ENCODE assay signal across 9 mouse cellular contexts in genomic region chr11:88528522-88529101, GRCm38 (mm10).
DNase-seq lines count a peak whose midpoint lies in the region; ATAC-seq and TF ChIP-seq lines count a peak whose summit lies in the region.
"Had no signal": no experiment of that assay in that cellular context is flagged by ENCODE, and none has a peak within 500 bp of the region (broad histone marks: within the 10 kb centered on the region; RNA-seq: fewer than 3 reads in every experiment).

No protein-coding gene starts in this region.

- no peaks in the 10 kb centered on the region for H3K9me3 ChIP-seq in forebrain, embryonic 13.5 days (replicated peaks)
- no peaks in the 10 kb centered on the region for H3K9me3 ChIP-seq in hindbrain, embryonic 14.5 days (ENCODE audit: control insufficient read depth, low read length)
- no peaks in the 10 kb centered on the region for H3K9me3 ChIP-seq in liver, postnatal 0 days (ENCODE audit: low read length)
- H3K9me3 ChIP-seq in stomach, postnatal 0 days (ENCODE audit: control insufficient read depth, low read length), result no peaks in the 10 kb centered on the region

- no peak for TF ChIP-seq POLR2A in thymus, adult 2 months (IDR thresholded peaks at IDR 0.05; ENCODE audit: control insufficient read depth, extremely low read depth, insufficient read depth, low read length, poor library complexity)

- no peak overlapping the region for H3K4me2 ChIP-seq in forebrain, embryonic 13.5 days
- no peak overlapping the region for H3K4me2 ChIP-seq in hindbrain, embryonic 14.5 days (replicated peaks)
- no peak overlapping the region for H3K4me2 ChIP-seq in liver, postnatal 0 days (ENCODE audit: low read depth, low read length)
- H3K4me2 ChIP-seq in stomach, postnatal 0 days (replicated peaks; ENCODE audit: low read depth), result no peak overlapping the region

- H3K36me3 ChIP-seq in forebrain, embryonic 13.5 days (ENCODE audit: poor library complexity, severe bottlenecking), result no peaks in the 10 kb centered on the region
- H3K36me3 ChIP-seq in hindbrain, embryonic 14.5 days (replicated peaks; ENCODE audit: control insufficient read depth, insufficient read depth), result no peaks in the 10 kb centered on the region
- no peaks in the 10 kb centered on the region for H3K36me3 ChIP-seq in liver, postnatal 0 days (replicated peaks; ENCODE audit: insufficient read depth, low read length)
- no peaks in the 10 kb centered on the region for H3K36me3 ChIP-seq in stomach, postnatal 0 days (ENCODE audit: control insufficient read depth, insufficient read depth, low read length)
- H3K36me3 ChIP-seq in thymus, adult 2 months (ENCODE audit: control insufficient read depth, insufficient read depth, low read length), result no peaks in the 10 kb centered on the region

- CTCF ChIA-PET in Patski (lab: Charles Lee), result interaction anchor here (1.0 to 2.1 kb wide), 4 partner anchors 13 to 123 kb away, joined by 3 to 4 read pairs (median 3); no protein-coding TSS in a partner anchor

- H3K27me3 ChIP-seq in Patski, result no peaks in the 10 kb centered on the region
- H3K27me3 ChIP-seq in forebrain, embryonic 13.5 days, result no peaks in the 10 kb centered on the region
- H3K27me3 ChIP-seq in hindbrain, embryonic 14.5 days (ENCODE audit: control insufficient read depth, insufficient read depth, low read length), result no peaks in the 10 kb centered on the region
- no peaks in the 10 kb centered on the region for H3K27me3 ChIP-seq in liver, postnatal 0 days (ENCODE audit: insufficient read depth, low read length)
- H3K27me3 ChIP-seq in stomach, postnatal 0 days (ENCODE audit: control insufficient read depth, insufficient read depth, low read length), result no peaks in the 10 kb centered on the region
- H3K27me3 ChIP-seq in thymus, adult 2 months (ENCODE audit: control insufficient read depth, insufficient read depth, low read length), result no peaks in the 10 kb centered on the region

- TF ChIP-seq CTCF in Patski (IDR thresholded peaks at IDR 0.05), result no peak
- TF ChIP-seq CTCF in liver, postnatal 0 days (IDR thresholded peaks at IDR 0.05; ENCODE audit: low read depth), result no peak
- no peak for TF ChIP-seq CTCF in stomach, postnatal 0 days (IDR thresholded peaks at IDR 0.05; ENCODE audit: low read depth)
- TF ChIP-seq CTCF in thymus, adult 2 months (IDR thresholded peaks at IDR 0.05; ENCODE audit: borderline replicate concordance, control insufficient read depth, extremely low read depth, insufficient read depth, low read length, poor library complexity), result no peak

- peak; percentile 81 for ATAC-seq in Patski
- ATAC-seq in forebrain, embryonic 13.5 days, result no peak
- ATAC-seq in hindbrain, embryonic 14.5 days (ENCODE audit: low FRiP score), result no peak
- no peak for ATAC-seq in liver, postnatal 0 days
- no peak for ATAC-seq in stomach, postnatal 0 days (ENCODE audit: low FRiP score, low TSS enrichment)

- H3K4me1 ChIP-seq in forebrain, embryonic 13.5 days, result peaks cover 68% of the 10 kb centered on the region
- H3K4me1 ChIP-seq in hindbrain, embryonic 14.5 days (replicated peaks; ENCODE audit: control insufficient read depth, insufficient read depth, low read length), result peaks cover 67% of the 10 kb centered on the region
- H3K4me1 ChIP-seq in liver, postnatal 0 days (ENCODE audit: insufficient read depth), result peaks cover 34% of the 10 kb centered on the region
- H3K4me1 ChIP-seq in stomach, postnatal 0 days (replicated peaks; ENCODE audit: control insufficient read depth, insufficient read depth), result peaks cover 14% of the 10 kb centered on the region
- H3K4me1 ChIP-seq in thymus, adult 2 months (replicated peaks; ENCODE audit: control insufficient read depth, insufficient read depth, low read length), result peaks cover 9% of the 10 kb centered on the region

- 38% methylated on average over 8 of the region's 8 CpGs for WGBS in forebrain, embryonic 13.5 days
- 27% methylated on average over 8 of the region's 8 CpGs for WGBS in hindbrain, embryonic 14.5 days
- WGBS in liver, postnatal 0 days (ENCODE audit: insufficient replicate concordance), result 38% methylated on average over 8 of the region's 8 CpGs
- 23% methylated on average over 8 of the region's 8 CpGs for WGBS in stomach, postnatal 0 days
- WGBS in thymus, adult 2 months, result 48% methylated on average over 8 of the region's 8 CpGs

- peak overlapping the region; percentile 45 for H3K27ac ChIP-seq in forebrain, embryonic 13.5 days
- peak overlapping the region; percentile 34 for H3K27ac ChIP-seq in hindbrain, embryonic 14.5 days
- H3K27ac ChIP-seq in liver, postnatal 0 days (ENCODE audit: low read depth), result peak overlapping the region; percentile 44
- H3K27ac ChIP-seq in stomach, postnatal 0 days (replicated peaks), result 0 out of 2 replicates have a peak overlapping the region, but pooled peaks have one; percentile 58
- no peak overlapping the region for H3K27ac ChIP-seq in thymus, adult 2 months (ENCODE audit: control insufficient read depth, insufficient read depth, low read length)
- H3K27ac ChIP-seq: macrophage had no signal

- no peak for TF ChIP-seq EP300 in liver, postnatal 0 days (IDR thresholded peaks at IDR 0.05; ENCODE audit: low read depth)
- no peak for TF ChIP-seq EP300 in stomach, postnatal 0 days (optimal IDR thresholded peaks at IDR 0.05)

- POLR2A ChIA-PET in Patski (lab: Charles Lee), result interaction anchor here (1.4 kb wide), 1 partner anchor 57 kb away, joined by 5 read pairs; no protein-coding TSS in a partner anchor

- peak; percentile 98 for DNase-seq in Patski (ENCODE audit: low read depth, low spot score)
- DNase-seq in hindbrain, embryonic 14.5 days (ENCODE audit: low spot score), result no peak
- no peak for DNase-seq in liver, postnatal 0 days
- DNase-seq in stomach, postnatal 0 days (ENCODE audit: low spot score), result no peak
- DNase-seq in thymus, adult 2 months, result no peak
- no peak for DNase-seq in layer of hippocampus, adult 11-12 months (ENCODE audit: low spot score)
- no peak for DNase-seq in spleen, adult 18-20 months

- no peak overlapping the region for H3K4me3 ChIP-seq in forebrain, embryonic 13.5 days
- H3K4me3 ChIP-seq in hindbrain, embryonic 14.5 days (replicated peaks; ENCODE audit: low read length), result no peak overlapping the region
- H3K4me3 ChIP-seq in liver, postnatal 0 days (ENCODE audit: low read depth, low read length), result no peak overlapping the region
- H3K4me3 ChIP-seq in stomach, postnatal 0 days (ENCODE audit: low read depth, low read length), result no peak overlapping the region
- no peak overlapping the region for H3K4me3 ChIP-seq in thymus, adult 2 months (ENCODE audit: control insufficient read depth, insufficient read depth, low read length)

- in situ Hi-C loops in Patski (cut with MboI; ENCODE audit: low pct_unique_long_range_greater_than_20kb), result no loop called here

- H3K9ac ChIP-seq in forebrain, embryonic 13.5 days, result no peak overlapping the region
- no peak overlapping the region for H3K9ac ChIP-seq in hindbrain, embryonic 14.5 days
- H3K9ac ChIP-seq in liver, postnatal 0 days (replicated peaks), result no peak overlapping the region
- H3K9ac ChIP-seq in stomach, postnatal 0 days (ENCODE audit: low read length), result no peak overlapping the region
